Mouse (Mus musculus): ENCODE results near the gene Acvr1b.

DNA sequence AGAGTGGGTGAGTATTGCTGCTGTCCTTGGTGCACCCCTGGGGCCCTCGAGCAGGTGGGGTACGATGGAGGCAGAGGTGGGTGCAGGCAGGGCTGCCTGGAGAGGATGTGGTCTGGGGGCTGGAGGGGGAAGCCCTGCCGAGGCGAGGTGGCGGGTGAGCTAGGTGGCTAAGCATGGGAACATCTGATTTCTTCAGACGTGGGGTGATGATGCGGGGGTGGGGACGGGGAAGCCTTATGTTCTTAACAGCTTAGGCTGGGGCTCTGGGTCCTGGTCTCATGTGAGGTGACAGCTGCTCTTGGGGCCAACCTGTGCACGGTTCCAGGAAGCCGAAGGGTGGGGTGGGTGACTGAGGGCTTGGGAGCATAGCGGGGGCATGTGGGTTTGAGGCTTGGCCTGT, 84.6 kb downstream of the Acvr1b start:
- TF ChIP-seq EP300 (IDR thresholded peaks at IDR 0.05) (no peak), CTCF (IDR thresholded peaks at IDR 0.05) (no peak)

Measured in lung, postnatal 0 days (tissue).